Mouse (Mus musculus): Measurements from ENCODE around the gene Gm42906.

DNA sequence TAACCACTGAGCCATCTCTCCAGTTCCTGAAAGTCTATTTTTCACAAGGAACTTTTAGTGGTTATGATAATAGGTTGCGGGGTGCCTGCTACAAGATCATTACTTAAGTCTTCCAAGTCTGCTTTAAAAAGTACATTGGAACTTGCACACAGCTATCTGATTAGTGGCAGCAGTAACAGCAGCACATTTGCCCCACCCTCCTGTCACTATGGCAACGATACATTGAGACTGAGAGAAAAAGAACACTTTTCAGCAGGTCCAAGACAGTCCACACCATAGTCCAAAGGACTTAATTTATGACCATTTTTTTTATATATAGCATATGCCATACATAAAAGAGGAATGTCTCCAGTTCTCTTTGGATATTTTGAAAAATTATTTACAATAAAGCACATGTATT, 181.7 kb downstream of the Gm42906 start:
- TF ChIP-seq TAL1 (IDR thresholded peaks at IDR 0.05; ENCODE audit: low read length): no peak
- TF ChIP-seq GATA1 (IDR thresholded peaks at IDR 0.05; ENCODE audit: low read length): no peak
